Mouse (Mus musculus): Measurements from ENCODE around the gene Olfr1415.

DNA sequence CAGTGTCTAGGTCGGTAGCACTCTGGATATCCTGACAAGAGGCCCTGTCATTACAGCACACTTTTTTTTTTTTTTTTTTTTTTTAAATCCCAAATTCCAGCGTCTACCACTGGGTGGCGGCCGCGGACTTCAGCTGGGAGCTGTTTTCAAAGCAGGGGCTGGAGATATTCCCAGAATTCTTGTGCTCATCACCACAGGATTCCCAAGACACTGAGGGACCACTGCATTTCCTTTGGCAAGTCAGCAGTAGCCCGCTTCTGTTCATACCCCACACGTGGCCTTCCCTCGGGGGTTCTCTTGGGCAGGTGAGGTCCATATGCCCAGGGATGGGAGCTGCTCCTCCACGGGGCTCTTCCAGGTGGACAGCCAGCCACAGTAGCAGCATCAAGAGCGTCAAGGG lies 25.5 kb upstream of the Olfr1415 start:
- TF ChIP-seq POLR2A (IDR thresholded peaks at IDR 0.05; ENCODE audit: low read depth, low read length) (no peak), CTCF (IDR thresholded peaks at IDR 0.05; ENCODE audit: extremely low read depth, insufficient read length, insufficient replicate concordance, low read depth, low read length) (peak; percentile 54; the same call in 1 of the 2 replicates)

All from small intestine, adult 2 months (tissue).